Mouse (Mus musculus): ENCODE measurements at regions not wholly inside any gene's neighbourhood (a gene's known extent, or its start where the extent isn't known, plus 50 kb on each side); places are given as distances from the start of the nearest gene placed in this dataset.
A peak's percentile ranks its signal among the peaks of the same experiment; 100 is the strongest.

- no peak for DNase-seq
Measured at GRCm38 (mm10) chr16:92955508-92955907, 129.6 kb upstream of the Runx1 start.

DNA sequence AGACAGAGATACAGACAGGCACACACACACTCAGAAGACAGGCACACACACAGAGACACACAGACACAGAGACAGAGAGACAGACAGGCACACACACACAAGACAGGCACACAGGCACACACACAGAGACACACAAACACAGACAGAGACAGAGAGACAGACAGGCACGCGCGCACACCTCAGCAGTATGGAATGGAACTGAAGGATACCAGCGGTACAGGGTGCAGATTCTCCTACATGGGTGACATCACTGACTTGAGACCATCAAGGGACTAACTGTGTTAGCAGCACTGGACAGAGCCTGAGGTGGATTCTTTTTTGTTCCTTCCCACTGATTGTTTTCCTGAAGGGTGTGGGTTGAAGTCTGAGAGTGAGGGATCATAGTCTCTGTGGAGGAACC lies 129.1 kb upstream of the Runx1 start:
- DNase-seq: no peak

DNA sequence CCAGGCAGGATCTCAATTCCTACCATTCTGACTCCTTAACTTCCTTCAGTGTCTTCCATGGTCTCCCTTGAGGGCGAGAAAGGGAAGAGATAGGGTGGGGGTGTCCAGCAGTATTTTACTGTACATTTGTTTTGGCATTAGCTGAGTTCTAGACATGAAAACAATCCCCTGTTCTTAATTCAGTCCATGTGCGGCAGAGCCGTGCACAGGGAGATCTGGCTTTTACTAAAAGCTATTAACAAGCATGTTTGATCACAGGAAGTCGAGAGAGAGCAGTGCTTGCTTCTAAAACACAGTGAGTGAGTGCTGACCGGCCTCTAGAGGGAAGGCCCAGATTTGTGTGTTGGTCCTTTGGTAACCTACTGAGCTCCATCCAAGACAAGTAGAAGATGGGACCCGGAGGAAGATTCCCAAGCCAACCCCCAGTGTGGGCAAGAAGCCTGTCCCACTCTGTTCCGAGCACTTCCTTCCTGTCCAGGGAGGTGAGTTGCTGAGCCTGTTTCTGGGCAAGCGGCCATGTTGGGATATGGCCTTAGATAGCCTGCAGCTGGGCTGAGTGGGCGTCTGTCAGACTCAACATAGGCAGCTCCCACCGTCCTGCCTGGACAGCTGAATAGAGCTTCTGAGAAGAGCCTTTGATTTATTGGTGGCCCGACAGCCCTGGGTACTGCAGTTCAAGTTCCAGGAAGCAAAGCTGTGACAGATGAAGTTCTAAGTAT lies 128.1 kb upstream of the Runx1 start:
- DNase-seq: peak; percentile 73 to 86

- DNase-seq: no peak
Measured at GRCm38 (mm10) chr16:92952336-92953097, 126.6 kb upstream of the Runx1 start.

DNA sequence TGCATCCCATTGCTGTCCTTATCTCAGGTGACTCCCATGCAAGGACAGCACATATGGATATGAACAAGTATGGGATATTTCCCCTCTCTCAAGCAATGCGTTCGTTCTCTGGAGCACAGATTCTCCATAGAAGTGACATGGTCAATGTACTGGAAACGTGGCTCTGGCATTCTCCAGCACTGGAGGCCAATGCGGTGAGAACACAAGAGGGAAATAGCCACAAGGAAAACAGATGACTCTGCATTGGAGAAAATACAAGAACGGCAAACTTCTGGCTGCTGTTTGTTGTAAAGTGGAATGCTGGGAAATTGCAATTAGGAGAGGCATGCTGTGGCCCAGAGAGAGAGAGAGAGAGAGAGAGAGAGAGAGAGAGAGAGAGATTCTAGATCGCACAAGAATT lies 125.6 kb upstream of the Runx1 start:
- DNase-seq: no peak

- DNase-seq: no peak
Measured at GRCm38 (mm10) chr16:92948494-92948893, 122.5 kb upstream of the Runx1 start.

DNA sequence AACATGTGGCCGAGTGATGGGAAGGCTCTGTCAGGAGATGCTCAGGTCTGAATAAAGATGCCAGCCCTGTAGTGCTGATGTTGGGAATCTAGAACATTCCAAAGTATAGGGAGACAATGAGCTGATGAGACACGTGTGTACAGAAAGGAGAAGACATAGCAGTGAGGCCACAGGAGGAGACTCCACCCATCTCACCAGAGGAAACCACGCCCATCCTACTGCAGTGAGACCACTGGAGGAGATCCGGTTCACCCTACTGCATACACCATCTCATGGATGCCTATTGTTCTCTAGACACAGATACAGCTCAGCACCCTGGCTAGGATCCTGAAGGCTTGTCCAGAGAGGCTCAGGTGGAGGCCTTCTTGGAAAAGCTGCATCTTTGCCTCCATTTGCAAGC lies 120.6 kb upstream of the Runx1 start:
- DNase-seq: peak; percentile 27 to 45

GRCm38 (mm10) chr16:92943901-92944300 lies 118.0 kb upstream of the Runx1 start:
- no peak for DNase-seq

DNA sequence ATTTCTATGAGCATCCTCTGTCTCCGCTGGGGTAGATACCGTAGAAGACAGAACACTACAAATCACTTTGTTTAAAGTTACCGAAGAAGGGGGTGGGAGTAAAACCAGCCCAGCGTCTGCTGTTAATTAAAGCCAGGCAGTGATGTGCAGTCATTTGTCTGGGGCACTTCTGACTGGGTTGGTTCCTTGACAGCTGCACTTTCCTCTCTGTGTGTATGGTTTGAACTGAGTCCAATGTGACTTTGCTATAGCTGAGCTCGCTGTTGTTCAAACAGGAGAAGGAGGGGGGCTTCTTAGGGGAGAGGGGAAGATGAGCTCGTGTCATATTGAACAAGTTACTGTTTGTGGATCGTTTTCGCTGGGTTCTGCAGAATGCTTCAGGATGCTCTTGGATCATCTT lies 113.7 kb upstream of the Runx1 start:
- no peak for DNase-seq

DNA sequence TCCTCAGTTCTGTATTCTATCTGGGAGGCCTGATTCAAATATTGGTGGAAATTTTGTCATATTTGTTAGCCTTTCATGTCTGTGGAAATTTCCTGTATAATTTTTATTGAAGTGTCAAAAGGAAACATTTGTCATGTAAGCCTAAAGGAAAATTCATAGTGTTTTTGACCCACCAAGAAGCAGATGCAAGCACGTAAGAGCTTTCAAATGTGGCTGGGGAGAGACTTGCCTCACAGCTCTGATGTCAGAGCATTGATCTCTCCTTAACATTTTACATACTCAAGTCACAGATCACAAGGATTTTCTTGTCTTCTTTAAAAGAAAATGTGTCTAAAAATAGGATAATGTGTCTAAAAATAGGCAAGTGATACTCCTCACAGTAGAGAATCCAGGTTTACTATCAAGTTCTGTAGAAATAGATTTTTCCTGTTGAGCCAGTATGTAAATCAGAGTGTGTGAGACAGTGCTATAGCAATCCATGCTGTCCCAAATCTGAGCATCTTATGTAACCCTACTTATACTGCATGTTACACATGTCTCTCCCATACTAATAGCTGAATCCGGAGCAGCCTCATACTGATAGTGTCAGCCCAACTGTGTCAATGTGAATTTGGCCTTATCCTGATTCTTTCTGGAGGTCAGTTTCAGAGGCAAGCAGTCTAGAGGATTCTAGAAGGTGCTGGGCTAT lies 110.0 kb upstream of the Runx1 start:
- no peak for DNase-seq

- no peak for DNase-seq
Measured at GRCm38 (mm10) chr16:92930103-92930502, 104.2 kb upstream of the Runx1 start.

GRCm38 (mm10) chr16:92928201-92928600 lies 102.3 kb upstream of the Runx1 start:
- DNase-seq: no peak

DNA sequence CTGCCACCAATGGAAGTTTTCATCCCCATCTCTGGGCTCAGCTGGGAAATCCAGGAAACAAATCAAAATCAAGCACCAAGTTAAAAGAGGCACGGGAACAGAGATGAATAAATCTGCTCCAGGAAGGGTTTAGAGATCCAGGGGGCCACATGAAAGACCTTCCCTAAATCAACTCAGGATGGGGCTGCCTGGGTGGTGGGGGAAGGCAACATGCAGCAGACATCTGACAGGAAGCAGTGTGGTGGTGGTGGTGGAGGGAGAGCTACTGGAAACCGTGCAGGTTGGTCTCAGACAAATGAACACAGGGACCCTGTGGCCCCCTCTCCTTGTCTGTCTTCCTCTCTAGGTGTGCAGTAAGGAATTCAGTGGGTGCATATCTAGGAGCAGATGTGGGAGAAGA lies 101.7 kb upstream of the Runx1 start:
- no peak for DNase-seq

DNA sequence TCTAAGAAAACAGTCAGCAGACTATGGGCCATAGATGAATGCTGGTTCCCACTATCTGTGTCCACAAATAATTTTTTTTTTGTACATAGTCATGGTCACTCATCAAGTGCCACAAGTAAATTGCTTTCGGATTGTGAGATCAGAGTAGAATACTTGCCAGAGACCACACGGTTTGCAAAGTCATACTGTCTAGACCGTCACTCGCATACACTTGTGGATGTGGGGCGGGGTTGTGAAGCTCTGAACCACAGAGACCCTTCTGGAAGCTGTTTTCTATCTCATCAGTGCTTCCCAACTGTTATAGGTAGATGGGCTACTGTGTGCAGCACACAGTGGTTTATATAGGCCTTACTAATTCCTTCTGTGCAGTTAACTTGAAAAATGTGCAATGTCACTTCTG lies 100.9 kb upstream of the Runx1 start:
- DNase-seq: no peak

- no peak for DNase-seq
Measured at GRCm38 (mm10) chr16:92920947-92921346, 95.0 kb upstream of the Runx1 start.

- DNase-seq: no peak
Measured at GRCm38 (mm10) chr16:92917356-92917755, 91.4 kb upstream of the Runx1 start.

GRCm38 (mm10) chr16:92915651-92916050 lies 89.7 kb upstream of the Runx1 start:
- DNase-seq: no peak

DNA sequence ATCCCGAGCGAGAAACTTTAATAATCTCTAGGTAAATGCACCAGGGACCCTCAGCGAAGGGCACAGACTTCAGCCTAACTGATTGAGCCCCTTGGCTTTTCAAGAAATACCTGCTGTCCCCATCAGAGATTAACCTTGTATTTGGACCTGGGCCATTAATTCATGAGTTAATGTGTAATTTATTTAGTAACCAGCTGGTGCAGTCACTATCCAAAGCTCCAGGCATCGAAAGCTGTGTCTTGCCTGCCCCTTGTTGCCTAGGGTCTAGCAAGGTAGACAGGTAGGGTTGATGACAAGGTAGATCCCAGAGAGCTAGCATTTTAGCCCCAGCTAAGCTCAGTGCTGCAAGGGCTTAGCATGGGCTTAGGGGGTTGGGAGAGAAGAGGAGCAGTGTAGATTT lies 80.9 kb upstream of the Runx1 start:
- no peak for DNase-seq

DNA sequence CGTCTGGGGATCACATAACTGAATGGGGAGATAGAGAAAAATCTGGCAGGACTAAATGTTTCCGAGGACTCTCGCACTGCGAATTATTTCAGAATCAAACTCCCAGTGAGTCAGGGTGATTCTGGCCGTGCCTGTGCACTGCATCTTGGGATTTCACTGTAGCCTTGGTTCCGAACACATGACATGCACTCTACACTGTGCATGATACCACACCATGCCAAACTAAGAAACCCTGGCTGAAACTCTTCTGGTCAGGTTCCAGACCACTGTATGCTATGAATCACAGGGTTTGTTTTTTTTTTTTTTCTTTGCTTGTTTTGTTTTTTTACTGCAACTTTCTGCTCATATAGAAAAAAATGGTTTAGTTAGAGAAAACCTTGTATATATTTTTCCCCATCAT lies 79.7 kb upstream of the Runx1 start:
- no peak for DNase-seq

DNA sequence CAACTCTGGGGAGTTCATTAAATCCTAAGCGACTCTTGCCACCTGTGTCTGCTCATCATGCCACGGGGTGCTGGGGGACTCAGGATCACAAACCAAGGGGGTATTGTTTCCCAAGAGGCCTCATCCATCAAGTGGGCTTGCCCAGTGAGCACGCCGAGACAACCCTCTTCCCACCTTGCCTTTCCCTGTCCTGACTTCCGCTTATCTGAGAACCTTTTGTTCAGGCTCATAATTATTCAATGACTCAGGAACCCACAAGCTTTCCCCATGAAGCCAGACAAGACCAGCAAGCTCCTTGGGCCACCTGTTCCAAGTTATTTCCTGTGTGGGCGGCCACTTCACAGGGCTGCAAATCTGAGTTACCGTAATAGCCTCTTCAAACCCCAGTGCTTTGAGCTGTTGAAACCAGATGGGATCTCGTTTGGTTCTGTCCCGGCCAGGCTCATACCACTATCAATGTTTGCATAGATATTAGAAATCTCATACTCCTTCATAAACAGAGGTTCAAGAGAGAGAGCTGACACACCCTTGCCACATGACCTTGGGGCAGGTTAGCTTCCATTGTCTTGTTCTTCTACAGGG lies 78.0 kb upstream of the Runx1 start:
- DNase-seq: peak; percentile 7 to 34

DNA sequence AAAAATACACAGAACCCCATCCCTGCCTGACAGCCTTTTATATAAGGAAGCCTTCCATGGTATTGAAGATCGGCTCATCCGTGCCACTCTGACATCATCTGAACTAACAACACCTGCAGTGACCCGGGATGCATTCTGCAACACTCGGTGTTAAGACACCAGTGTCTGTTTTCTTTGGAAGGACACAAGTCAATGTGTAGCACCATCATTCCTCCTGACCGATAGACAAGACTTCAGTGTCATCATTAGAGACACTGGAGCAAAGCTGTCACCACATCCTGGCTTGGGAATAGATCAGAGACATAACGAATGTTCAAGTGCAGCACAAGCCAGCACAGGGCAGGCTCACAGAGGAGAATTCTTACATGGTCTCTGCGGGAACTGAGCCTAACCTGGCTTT lies 77.5 kb upstream of the Runx1 start:
- no peak for DNase-seq

DNA sequence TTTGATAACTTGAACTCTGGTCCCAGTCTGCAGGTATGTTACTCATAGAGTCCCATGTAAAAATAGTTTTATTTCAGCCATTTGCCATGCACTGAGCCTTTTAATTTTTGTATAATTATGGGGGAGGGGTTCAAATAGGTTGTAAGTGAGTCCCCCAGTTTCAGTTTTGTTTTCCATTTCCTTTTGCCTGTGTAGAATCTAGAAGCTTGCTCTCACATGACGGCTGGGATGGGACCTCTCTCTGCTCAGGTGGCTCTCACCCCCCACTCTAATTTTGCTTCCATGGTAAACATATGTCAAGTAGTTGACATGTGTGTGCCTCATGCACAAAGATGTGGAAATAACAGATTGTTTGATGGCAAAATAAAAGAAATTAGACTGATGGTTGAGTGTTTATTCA lies 73.8 kb upstream of the Runx1 start:
- DNase-seq: no peak

GRCm38 (mm10) chr16:92891741-92892140 lies 65.8 kb upstream of the Runx1 start:
- DNase-seq: no peak

- no peak for DNase-seq
Measured at GRCm38 (mm10) chr16:92890713-92891112, 64.8 kb upstream of the Runx1 start.

Data from lung, postnatal 4 days (tissue).